Comparison of ENCODE assay signal across 8 mouse cellular contexts in genomic region chr8:71628396-71629095, GRCm38 (mm10). TPM values are rescaled to one million over a fixed set of nuclear protein-coding genes. Genes with fewer than 3 reads are reported as not detected.
DNase-seq lines count a peak whose midpoint lies in the region; ATAC-seq and TF ChIP-seq lines count a peak whose summit lies in the region.

No protein-coding gene starts in this region.

- no peak for ATAC-seq in embryonic facial prominence, embryonic 15.5 days (ENCODE audit: insufficient number of reproducible peaks, low FRiP score, low TSS enrichment, low read depth)
- ATAC-seq in limb, embryonic 13.5 days (ENCODE audit: low FRiP score, low read depth): no peak
- ATAC-seq in neural tube, embryonic 15.5 days (ENCODE audit: low FRiP score): no peak; the same call in 1 of the 2 replicates

- H3K4me3 ChIP-seq in lung, adult 2 months (replicated peaks; ENCODE audit: extremely low read depth, low read depth, low read length): peak overlapping the region; percentile 51
- H3K4me3 ChIP-seq in embryonic facial prominence, embryonic 15.5 days (replicated peaks): peak overlapping the region; percentile 58
- peak overlapping the region; percentile 46 for H3K4me3 ChIP-seq in limb, embryonic 13.5 days
- H3K4me3 ChIP-seq in neural tube, embryonic 15.5 days (replicated peaks): peak overlapping the region; percentile 49

- H3K9me3 ChIP-seq in embryonic facial prominence, embryonic 15.5 days (replicated peaks): no peaks in the 10 kb centered on the region
- H3K9me3 ChIP-seq in limb, embryonic 13.5 days: peaks cover 10% of the 10 kb centered on the region
- H3K9me3 ChIP-seq in neural tube, embryonic 15.5 days (replicated peaks): no peaks in the 10 kb centered on the region

- no peak for DNase-seq in lung, adult 2 months
- no peak for DNase-seq in lung, postnatal 25 days (ENCODE audit: low spot score)
- no peak for DNase-seq in cerebellum, adult 11 months
- DNase-seq in spleen, postnatal 10 days (ENCODE audit: low spot score in 2 of 2): no peak
- no peak for DNase-seq in urinary bladder, postnatal 14 days (ENCODE audit: low spot score)

- WGBS in lung, adult 2 months: 5% methylated on average over 16 of the region's 16 CpGs
- 4% methylated on average over 16 of the region's 16 CpGs for WGBS in embryonic facial prominence, embryonic 15.5 days
- 6% methylated on average over 16 of the region's 16 CpGs for WGBS in limb, embryonic 13.5 days
- WGBS in neural tube, embryonic 15.5 days: 7% methylated on average over 16 of the region's 16 CpGs

- peaks cover 29% of the 10 kb centered on the region for H3K36me3 ChIP-seq in embryonic facial prominence, embryonic 15.5 days
- H3K36me3 ChIP-seq in limb, embryonic 13.5 days: peaks cover 28% of the 10 kb centered on the region
- H3K36me3 ChIP-seq in neural tube, embryonic 15.5 days: peaks cover 29% of the 10 kb centered on the region

- H3K9ac ChIP-seq in embryonic facial prominence, embryonic 15.5 days: peak overlapping the region; percentile 54
- H3K9ac ChIP-seq in limb, embryonic 13.5 days: peak overlapping the region; percentile 72
- peak overlapping the region; percentile 56 for H3K9ac ChIP-seq in neural tube, embryonic 15.5 days (replicated peaks)

- no peak for TF ChIP-seq POLR2A in lung, adult 2 months (IDR thresholded peaks at IDR 0.05; ENCODE audit: borderline replicate concordance, extremely low read depth, low read depth, low read length)

- peaks cover 7% of the 10 kb centered on the region for H3K27me3 ChIP-seq in embryonic facial prominence, embryonic 15.5 days
- peaks cover 39% of the 10 kb centered on the region for H3K27me3 ChIP-seq in limb, embryonic 13.5 days
- peaks cover 12% of the 10 kb centered on the region for H3K27me3 ChIP-seq in neural tube, embryonic 15.5 days (replicated peaks)

- peaks cover 14% of the 10 kb centered on the region for H3K4me1 ChIP-seq in lung, adult 2 months (ENCODE audit: control insufficient read depth, insufficient read depth, low read length)
- H3K4me1 ChIP-seq in embryonic facial prominence, embryonic 15.5 days: peaks cover 34% of the 10 kb centered on the region
- peaks cover 26% of the 10 kb centered on the region for H3K4me1 ChIP-seq in limb, embryonic 13.5 days
- H3K4me1 ChIP-seq in neural tube, embryonic 15.5 days: peaks cover 33% of the 10 kb centered on the region

- H3K27ac ChIP-seq in embryonic facial prominence, embryonic 15.5 days (replicated peaks): peak overlapping the region; percentile 86
- peak overlapping the region; percentile 23; the same call in 1 of the 2 replicates for H3K27ac ChIP-seq in limb, embryonic 13.5 days
- peak overlapping the region; percentile 87 for H3K27ac ChIP-seq in neural tube, embryonic 15.5 days (replicated peaks)

- peak overlapping the region; percentile 99 for H3K4me2 ChIP-seq in embryonic facial prominence, embryonic 15.5 days (replicated peaks)
- peak overlapping the region; percentile 91 for H3K4me2 ChIP-seq in limb, embryonic 13.5 days (replicated peaks)
- H3K4me2 ChIP-seq in neural tube, embryonic 15.5 days: peak overlapping the region; percentile 98

- no peak for TF ChIP-seq CTCF in lung, adult 2 months (IDR thresholded peaks at IDR 0.05; ENCODE audit: insufficient read depth, low read length)

RNA-seq across cellular contexts. Expression of gene Colgalt1, which starts 17.7 kb away (rescaled TPM):
- 172 and 200 TPM in 2 replicates for polyA plus RNA-seq in lung, adult 2 months (2012; rRNA removed)
- polyA plus RNA-seq in embryonic facial prominence, embryonic 15.5 days (2015; fragmentation: Nextera tagmentation; extraction: Ambion mirVana): 94.6 and 98.9 TPM in 2 replicates
- 85.6 and 87.6 TPM in 2 replicates for polyA plus RNA-seq in limb, embryonic 13.5 days (2015; fragmentation: Nextera tagmentation; extraction: Ambion mirVana)
- 73.4 and 76.9 TPM in 2 replicates for polyA plus RNA-seq in neural tube, embryonic 15.5 days (2015; fragmentation: Nextera tagmentation; extraction: Ambion mirVana)

RNA-seq across cellular contexts. Expression of gene Fam129c, which starts 31.1 kb away (rescaled TPM):
- 4.8 and 5.4 TPM in 2 replicates for polyA plus RNA-seq in lung, adult 2 months (2012; rRNA removed)
- polyA plus RNA-seq in embryonic facial prominence, embryonic 15.5 days (2015; fragmentation: Nextera tagmentation; extraction: Ambion mirVana): 3.1 and 4.7 TPM in 2 replicates
- polyA plus RNA-seq in limb, embryonic 13.5 days (2015; fragmentation: Nextera tagmentation; extraction: Ambion mirVana): 4.0 and 5.7 TPM in 2 replicates
- 8.4 and 10.2 TPM in 2 replicates for polyA plus RNA-seq in neural tube, embryonic 15.5 days (2015; fragmentation: Nextera tagmentation; extraction: Ambion mirVana)

RNA-seq across cellular contexts. Expression of gene Pgls, which starts 36.6 kb away (rescaled TPM):
- polyA plus RNA-seq in lung, adult 2 months (2012; rRNA removed): 140 TPM in 2 replicates
- 220 and 229 TPM in 2 replicates for polyA plus RNA-seq in embryonic facial prominence, embryonic 15.5 days (2015; fragmentation: Nextera tagmentation; extraction: Ambion mirVana)
- polyA plus RNA-seq in limb, embryonic 13.5 days (2015; fragmentation: Nextera tagmentation; extraction: Ambion mirVana): 210 and 212 TPM in 2 replicates
- 223 and 232 TPM in 2 replicates for polyA plus RNA-seq in neural tube, embryonic 15.5 days (2015; fragmentation: Nextera tagmentation; extraction: Ambion mirVana)

RNA-seq across cellular contexts. Expression of gene Unc13a, which starts 43.0 kb away (rescaled TPM):
- 0.25 and 0.32 TPM in 2 replicates for polyA plus RNA-seq in lung, adult 2 months (2012; rRNA removed)
- 1.2 and 2.0 TPM in 2 replicates for polyA plus RNA-seq in embryonic facial prominence, embryonic 15.5 days (2015; fragmentation: Nextera tagmentation; extraction: Ambion mirVana)
- polyA plus RNA-seq in limb, embryonic 13.5 days (2015; fragmentation: Nextera tagmentation; extraction: Ambion mirVana): 0.75 and 0.77 TPM in 2 replicates
- 18.1 and 22.2 TPM in 2 replicates for polyA plus RNA-seq in neural tube, embryonic 15.5 days (2015; fragmentation: Nextera tagmentation; extraction: Ambion mirVana)

RNA-seq across cellular contexts. Expression of gene Jak3, which starts 47.5 kb away (rescaled TPM):
- polyA plus RNA-seq in lung, adult 2 months (2012; rRNA removed): 56.6 and 72.7 TPM in 2 replicates
- polyA plus RNA-seq in embryonic facial prominence, embryonic 15.5 days (2015; fragmentation: Nextera tagmentation; extraction: Ambion mirVana): 5.3 and 6.3 TPM in 2 replicates
- polyA plus RNA-seq in limb, embryonic 13.5 days (2015; fragmentation: Nextera tagmentation; extraction: Ambion mirVana): 3.4 and 4.2 TPM in 2 replicates
- polyA plus RNA-seq in neural tube, embryonic 15.5 days (2015; fragmentation: Nextera tagmentation; extraction: Ambion mirVana): 7.4 and 11.5 TPM in 2 replicates

Comparison
In these comparisons a context has a peak if more than half of its experiments do, and no peak if none do; other contexts are left out.
1. H3K27ac ChIP-seq: peak in every context shown above with its lines; median percentile 87 in neural tube, embryonic 15.5 days; 86 in embryonic facial prominence, embryonic 15.5 days; 23 in limb, embryonic 13.5 days.